Mouse (Mus musculus) stomach, embryonic 15.5 days (tissue): Measurements from ENCODE around the gene Zbtb12. TPM values are rescaled to one million over a fixed set of nuclear protein-coding genes. Genes with fewer than 3 reads are reported as not detected.

Source experiments
- ATAC-seq: fragments of 200-750 bp; cut with Nextera tagmentation; 2 replicates; pipeline ENCODE4 v1.8.0; 2017; ENCODE audit warnings: low read depth, moderate number of reproducible peaks, moderate TSS enrichment; ENCODE audit not compliant: insufficient read depth, low FRiP score
- H3K27ac ChIP-seq: fragments of 300-500 bp; sonication (generic); 2 replicates; pipeline ENCODE4 v1.5.1; 2015; ENCODE audit warnings: mild to moderate bottlenecking, inconsistent platforms
- H3K27me3 ChIP-seq: fragments of 300-500 bp; sonication (generic); replicated peaks from 2 replicates; pipeline ENCODE4 v1.6.1; 2015; ENCODE audit warnings: inconsistent platforms
- H3K36me3 ChIP-seq: fragments of 300-500 bp; sonication (generic); 2 replicates; pipeline ENCODE4 v1.6.1; 2015; ENCODE audit warnings: inconsistent platforms
- H3K4me1 ChIP-seq: fragments of 300-500 bp; sonication (generic); 2 replicates; pipeline ENCODE4 v1.6.1; 2015; ENCODE audit warnings: inconsistent platforms
- H3K4me2 ChIP-seq: fragments of 300-500 bp; sonication (generic); 2 replicates; pipeline ENCODE4 v1.6.1; 2015; ENCODE audit warnings: mild to moderate bottlenecking, inconsistent platforms
- H3K4me3 ChIP-seq: fragments of 300-500 bp; sonication (generic); replicated peaks from 2 replicates; pipeline ENCODE4 v1.5.1; 2015; ENCODE audit warnings: inconsistent platforms
- H3K9ac ChIP-seq: fragments of 300-500 bp; sonication (generic); 2 replicates; pipeline ENCODE4 v1.6.1; 2015; ENCODE audit warnings: inconsistent platforms
- H3K9me3 ChIP-seq: fragments of 300-500 bp; sonication (generic); 2 replicates; pipeline ENCODE4 v1.6.1; 2016; ENCODE audit warnings: inconsistent platforms
- WGBS: fragments of 180-500 bp; shearing (Covaris S2); methylation state at CpG from one replicate; pipeline ENCODE4 v1.1.7; 2015; 5-methylcytosine and 5-hydroxymethylcytosine counted together
- polyA plus RNA-seq: library from polyadenylated mRNA; unstranded; fragments of >200 nt; fragmentation: Nextera tagmentation; extraction: Ambion mirVana; gene quantifications from 2 replicates; pipeline ENCODE4 v1.2.1, GENCODE M21; 2015

Zbtb12 gene
- polyA plus RNA-seq, 1 experiment from 2014 or later = 2.7 TPM

- H3K27ac ChIP-seq = no peak within 1 kb of the TSS
- peak within 1 kb of the TSS; percentile 33; the same call in 1 of the 2 replicates for H3K4me2 ChIP-seq
- 13% methylated on average over 15 of the region's 15 CpGs for WGBS
- H3K9ac ChIP-seq = no peak within 1 kb of the TSS; the same call in 1 of the 2 replicates
- H3K4me1 ChIP-seq = 0 out of 2 replicates have a peak, but pooled peaks cover 6% of the 10 kb centered on the region
- H3K36me3 ChIP-seq = no peaks in the 10 kb centered on the region
- H3K9me3 ChIP-seq = no peaks in the 10 kb centered on the region
- H3K27me3 ChIP-seq = no peaks in the 10 kb centered on the region
- ATAC-seq = no peak
- H3K4me3 ChIP-seq = no peak within 1 kb of the TSS
These were observed 2.5 kb downstream of the Zbtb12 start, which contains the start of gene Gm20547 for GRCm38 (mm10) chr17:34881683-34882310. TSS of gene Gm20547 (minus strand) at chr17:34882042.

GRCm38 (mm10) chr17:34883332-34883731 is 4.0 kb downstream of the Zbtb12 start:
- no peak overlapping the region for H3K4me3 ChIP-seq
- H3K27me3 ChIP-seq = no peaks in the 10 kb centered on the region
- H3K36me3 ChIP-seq = no peaks in the 10 kb centered on the region
- H3K9ac ChIP-seq = no peak overlapping the region
- H3K4me2 ChIP-seq = no peak overlapping the region
- H3K27ac ChIP-seq = no peak overlapping the region
- 70% methylated on average over 3 of the region's 3 CpGs for WGBS
- no peaks in the 10 kb centered on the region for H3K9me3 ChIP-seq
- no peak for ATAC-seq
- H3K4me1 ChIP-seq = 0 out of 2 replicates have a peak, but pooled peaks cover 6% of the 10 kb centered on the region

GRCm38 (mm10) chr17:34884704-34885103 is 5.4 kb downstream of the Zbtb12 start:
- Histone ChIP-seq H3K9ac (no peak overlapping the region), H3K9me3 (no peaks in the 10 kb centered on the region), H3K27ac (no peak overlapping the region), H3K4me1 (0 out of 2 replicates have a peak, but pooled peaks cover 6% of the 10 kb centered on the region), H3K4me2 (no peak overlapping the region), H3K4me3 (no peak overlapping the region), H3K36me3 (no peaks in the 10 kb centered on the region), H3K27me3 (no peaks in the 10 kb centered on the region)
- no peak for ATAC-seq
- 83% methylated on average over 6 of the region's 6 CpGs for WGBS

- H3K9me3 ChIP-seq = no peaks in the 10 kb centered on the region
- WGBS = 62% methylated on average over 3 of the region's 3 CpGs
- H3K36me3 ChIP-seq = no peaks in the 10 kb centered on the region
- no peak overlapping the region for H3K27ac ChIP-seq
- H3K4me2 ChIP-seq = no peak overlapping the region
- H3K4me1 ChIP-seq = 0 out of 2 replicates have a peak, but pooled peaks cover 6% of the 10 kb centered on the region
- no peak overlapping the region for H3K9ac ChIP-seq
- no peak overlapping the region for H3K4me3 ChIP-seq
- ATAC-seq = no peak
- H3K27me3 ChIP-seq = no peaks in the 10 kb centered on the region
These were observed 6.3 kb downstream of the Zbtb12 start for GRCm38 (mm10) chr17:34885615-34886014.

- no peak overlapping the region for H3K27ac ChIP-seq
- H3K4me3 ChIP-seq = no peak overlapping the region
- no peaks in the 10 kb centered on the region for H3K36me3 ChIP-seq
- ATAC-seq = no peak
- no peaks in the 10 kb centered on the region for H3K9me3 ChIP-seq
- no peak overlapping the region for H3K4me2 ChIP-seq
- H3K9ac ChIP-seq = no peak overlapping the region
- H3K4me1 ChIP-seq = no peaks in the 10 kb centered on the region
- 83% methylated on average over 5 of the region's 5 CpGs for WGBS
- H3K27me3 ChIP-seq = no peaks in the 10 kb centered on the region
These were observed 8.7 kb downstream of the Zbtb12 start for GRCm38 (mm10) chr17:34887942-34888341.

- no peak overlapping the region for H3K27ac ChIP-seq
- no peak overlapping the region for H3K4me3 ChIP-seq
- H3K4me1 ChIP-seq = peaks cover 8% of the 10 kb centered on the region
- no peaks in the 10 kb centered on the region for H3K27me3 ChIP-seq
- no peak overlapping the region for H3K4me2 ChIP-seq
- ATAC-seq = no peak
- 82% methylated on average over 12 of the region's 12 CpGs for WGBS
- H3K9me3 ChIP-seq = no peaks in the 10 kb centered on the region
- no peak overlapping the region for H3K9ac ChIP-seq
- H3K36me3 ChIP-seq = no peaks in the 10 kb centered on the region
These were observed 10.9 kb downstream of the Zbtb12 start for GRCm38 (mm10) chr17:34890074-34890743.

- no peaks in the 10 kb centered on the region for H3K27me3 ChIP-seq
- no peak overlapping the region for H3K4me3 ChIP-seq
- H3K4me2 ChIP-seq = no peak overlapping the region
- no peak for ATAC-seq
- H3K36me3 ChIP-seq = no peaks in the 10 kb centered on the region
- 93% methylated on average over 2 of the region's 2 CpGs for WGBS
- no peak overlapping the region for H3K9ac ChIP-seq
- peaks cover 19% of the 10 kb centered on the region for H3K4me1 ChIP-seq
- H3K9me3 ChIP-seq = no peaks in the 10 kb centered on the region
- H3K27ac ChIP-seq = no peak overlapping the region
These were observed 12.1 kb downstream of the Zbtb12 start for GRCm38 (mm10) chr17:34891377-34891776.

GRCm38 (mm10) chr17:34893072-34893824 is 14.0 kb downstream of the Zbtb12 start:
- 74% methylated on average over 12 of the region's 12 CpGs for WGBS
- Histone ChIP-seq H3K4me3 (peak overlapping the region; percentile 79), H3K36me3 (no peaks in the 10 kb centered on the region), H3K27ac (peak overlapping the region; percentile 90), H3K27me3 (no peaks in the 10 kb centered on the region), H3K4me2 (peak overlapping the region; percentile 91), H3K9me3 (no peaks in the 10 kb centered on the region), H3K9ac (no peak overlapping the region), H3K4me1 (peaks cover 26% of the 10 kb centered on the region)
- ATAC-seq = no peak

GRCm38 (mm10) chr17:34894074-34894597 is 14.9 kb downstream of the Zbtb12 start:
- under 1% methylated on average over 42 of the region's 51 CpGs for WGBS
- H3K36me3 ChIP-seq = no peaks in the 10 kb centered on the region
- peak overlapping the region; percentile 90 for H3K27ac ChIP-seq
- H3K9ac ChIP-seq = peak overlapping the region; percentile 82
- no peaks in the 10 kb centered on the region for H3K9me3 ChIP-seq
- peak overlapping the region; percentile 79 for H3K4me3 ChIP-seq
- no peaks in the 10 kb centered on the region for H3K27me3 ChIP-seq
- peak overlapping the region; percentile 91 for H3K4me2 ChIP-seq
- peak; percentile 88 for ATAC-seq
- peaks cover 26% of the 10 kb centered on the region for H3K4me1 ChIP-seq

- peak overlapping the region; percentile 79 for H3K4me3 ChIP-seq
- H3K9me3 ChIP-seq = no peaks in the 10 kb centered on the region
- H3K27ac ChIP-seq = peak overlapping the region; percentile 90
- H3K36me3 ChIP-seq = no peaks in the 10 kb centered on the region
- no peaks in the 10 kb centered on the region for H3K27me3 ChIP-seq
- WGBS = 7% methylated on average over 49 of the region's 51 CpGs
- peak overlapping the region; percentile 82 for H3K9ac ChIP-seq
- ATAC-seq = no peak
- H3K4me1 ChIP-seq = peaks cover 28% of the 10 kb centered on the region
- H3K4me2 ChIP-seq = peak overlapping the region; percentile 91
These were observed 15.7 kb downstream of the Zbtb12 start for GRCm38 (mm10) chr17:34894801-34895530.

GRCm38 (mm10) chr17:34895724-34896123 is 16.4 kb downstream of the Zbtb12 start:
- peak overlapping the region; percentile 79 for H3K4me3 ChIP-seq
- H3K9ac ChIP-seq = no peak overlapping the region
- H3K36me3 ChIP-seq = no peaks in the 10 kb centered on the region

More at GRCm38 (mm10) chr17:34895724-34896123, 16.4 kb downstream of the Zbtb12 start:
- no peak for ATAC-seq
- Histone ChIP-seq H3K9me3 (no peaks in the 10 kb centered on the region), H3K27me3 (no peaks in the 10 kb centered on the region), H3K4me1 (peaks cover 28% of the 10 kb centered on the region), H3K27ac (peak overlapping the region; percentile 90), H3K4me2 (peak overlapping the region; percentile 91)
- 90% methylated on average over 15 of the region's 15 CpGs for WGBS
